Mouse (Mus musculus): ENCODE results near the gene Atp5h.

Gene Atp5h

GRCm38 (mm10) chr11:115366706-115367394, 52.9 kb downstream of the Atp5h start:
- DNase-seq (ENCODE audit: low read depth), result peak; percentile 41

- peak; percentile 38 for DNase-seq (ENCODE audit: low read depth)
Observed at GRCm38 (mm10) chr11:115366039-115366705, 53.6 kb downstream of the Atp5h start.
